Mouse (Mus musculus) liver, embryonic 13.5 days (tissue): ENCODE results near the gene Nfam1. TPM values are rescaled to one million over a fixed set of nuclear protein-coding genes. Genes with fewer than 3 reads are reported as not detected.
"Not testable (repeated sequence)": the region's sequence is repeated elsewhere in the genome, so short reads cannot be mapped to it uniquely, and the experiment has no call there.

Experiments
- ATAC-seq: fragments of 200-750 bp; cut with Nextera tagmentation; 2 replicates; pipeline ENCODE4 v1.8.0; 2017; ENCODE audit warnings: low read depth, mild to moderate bottlenecking, moderate number of reproducible peaks, moderate library complexity
- DNase-seq: peaks from one replicate; pipeline ENCODE4 v3.0.0; 2022
- H3K27ac ChIP-seq: fragments of 300-500 bp; sonication (generic); 2 replicates; pipeline ENCODE4 v1.5.1; 2015; ENCODE audit warnings: moderate library complexity, mild to moderate bottlenecking, inconsistent platforms
- H3K27me3 ChIP-seq: fragments of 300-500 bp; sonication (generic); 2 replicates; pipeline ENCODE4 v1.6.1; 2015; ENCODE audit warnings: mild to moderate bottlenecking, inconsistent platforms
- H3K36me3 ChIP-seq: fragments of 300-500 bp; sonication (generic); 2 replicates; pipeline ENCODE4 v1.6.1; 2015; ENCODE audit warnings: mild to moderate bottlenecking, inconsistent platforms
- H3K4me1 ChIP-seq: fragments of 300-500 bp; sonication (generic); replicated peaks from 2 replicates; pipeline ENCODE4 v1.6.1; 2015; ENCODE audit warnings: inconsistent platforms
- H3K4me2 ChIP-seq: fragments of 300-500 bp; sonication (generic); 2 replicates; pipeline ENCODE4 v1.6.1; 2015; ENCODE audit warnings: inconsistent platforms, mild to moderate bottlenecking, moderate library complexity
- H3K4me3 ChIP-seq: fragments of 300-500 bp; sonication (generic); replicated peaks from 2 replicates; pipeline ENCODE4 v1.5.1; 2015; ENCODE audit warnings: mild to moderate bottlenecking, inconsistent platforms
- H3K9ac ChIP-seq: fragments of 300-500 bp; sonication (generic); 2 replicates; pipeline ENCODE4 v1.6.1; 2015; ENCODE audit warnings: mild to moderate bottlenecking, inconsistent platforms
- H3K9me3 ChIP-seq: fragments of 300-500 bp; sonication (generic); replicated peaks from 2 replicates; pipeline ENCODE4 v1.6.1; 2016; ENCODE audit warnings: inconsistent platforms
- WGBS: fragments of 180-500 bp; shearing (Covaris S2); methylation state at CpG from one replicate; pipeline ENCODE4 v1.1.7; 2015; ENCODE audit not compliant: insufficient replicate concordance; 5-methylcytosine and 5-hydroxymethylcytosine counted together
- polyA plus RNA-seq: library from polyadenylated mRNA; unstranded; fragments of >200 nt; fragmentation: Nextera tagmentation; extraction: Ambion mirVana; gene quantifications from 2 replicates; pipeline ENCODE4 v1.2.1, GENCODE M21; 2015

Nfam1 gene
- 5.9 and 7.0 TPM in 2 replicates for polyA plus RNA-seq

DNA sequence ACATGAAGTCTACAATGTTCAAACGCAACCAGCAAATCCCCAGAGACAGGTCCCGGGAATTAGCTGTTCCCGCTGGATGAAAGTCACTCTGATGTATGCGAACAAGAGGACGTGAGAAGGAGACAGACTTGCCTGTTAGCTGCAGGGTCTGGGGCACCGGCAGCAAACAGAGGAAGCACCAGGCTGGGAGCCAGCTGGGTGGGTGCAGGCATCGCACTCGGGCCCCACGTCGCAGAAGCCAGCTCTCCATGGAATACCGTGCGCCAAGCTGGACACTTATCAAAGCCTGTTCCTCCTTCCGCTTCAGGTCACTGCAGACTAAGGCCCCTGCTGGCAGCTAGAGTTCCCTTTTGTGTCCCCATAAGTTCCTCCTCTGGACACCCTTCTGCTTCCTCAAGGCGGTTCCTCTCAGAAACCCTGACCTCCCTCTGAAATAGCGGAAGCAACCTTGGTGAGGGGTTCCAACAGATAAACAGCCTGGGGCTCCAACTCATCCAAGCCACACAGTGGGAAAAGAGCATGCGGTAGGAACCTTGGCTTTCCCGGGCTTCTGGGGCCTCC lies at the start of gene Nfam1:
Nfam1 (minus strand) TSS at position 326 of the 561 bp plus-strand sequence.
- ATAC-seq (no peak), DNase-seq (no peak)
- Histone ChIP-seq H3K36me3 (no peaks in the 10 kb centered on the region), H3K4me2 (peak within 1 kb of the TSS; percentile 28), H3K4me1 (peaks cover 23% of the 10 kb centered on the region), H3K27me3 (peaks cover 27% of the 10 kb centered on the region), H3K4me3 (peak within 1 kb of the TSS; percentile 39), H3K9ac (peak within 1 kb of the TSS; percentile 33), H3K9me3 (no peaks in the 10 kb centered on the region), H3K27ac (peak within 1 kb of the TSS; percentile 61)
- 8% methylated on average over 17 of the region's 17 CpGs for WGBS

DNA sequence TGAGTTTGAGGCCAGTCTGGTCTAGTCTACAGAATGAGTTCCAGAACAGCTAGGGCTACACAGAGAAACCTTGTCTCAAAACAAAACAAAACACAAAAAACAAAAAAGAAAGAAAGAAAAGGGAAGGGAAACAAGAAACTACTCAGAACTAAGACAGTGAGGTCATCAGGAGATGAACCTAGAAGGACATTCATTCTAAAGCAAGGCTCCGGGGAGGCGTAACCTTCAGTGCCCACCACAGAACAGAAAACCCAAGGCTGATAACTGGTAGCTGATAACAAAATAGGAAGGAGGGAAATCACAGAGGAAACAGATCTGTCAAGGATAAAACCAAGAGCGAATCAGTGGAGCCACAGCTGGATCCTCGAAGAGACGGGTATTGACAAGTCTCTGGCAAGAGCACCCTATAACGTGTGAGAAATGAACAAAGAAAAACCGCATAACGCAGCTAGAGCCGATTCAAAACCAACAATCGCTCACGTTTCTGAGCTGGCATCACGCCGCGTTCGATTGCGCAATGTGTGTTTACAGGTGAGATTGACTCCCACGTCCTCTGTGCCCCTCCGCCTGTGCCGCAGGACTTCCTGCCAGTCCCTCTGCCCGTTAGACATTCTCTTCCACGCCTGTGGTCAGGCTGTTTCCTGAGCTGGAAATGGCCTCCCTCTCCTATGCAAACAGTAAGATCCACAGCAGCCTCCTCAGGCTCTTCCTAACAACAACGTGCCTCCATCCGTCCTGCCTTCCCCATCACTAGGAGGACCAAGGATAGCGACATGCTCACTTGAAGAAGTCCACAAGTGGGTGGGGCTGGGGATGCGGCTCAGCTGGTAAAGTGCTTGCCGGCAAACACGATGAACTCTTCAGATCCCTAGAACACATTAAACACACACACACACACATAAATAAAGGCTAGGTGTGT lies 42.8 kb upstream of the Nfam1 start:
- Histone ChIP-seq H3K4me3 (no peak overlapping the region), H3K9me3 (no peaks in the 10 kb centered on the region), H3K27me3 (peaks cover 41% of the 10 kb centered on the region), H3K4me1 (0 out of 2 replicates have a peak, but pooled peaks cover 4% of the 10 kb centered on the region), H3K27ac (no peak overlapping the region), H3K36me3 (no peaks in the 10 kb centered on the region), H3K4me2 (peak overlapping the region; percentile 35), H3K9ac (no peak overlapping the region)
- WGBS: 11% methylated on average over 27 of the region's 27 CpGs
- no peak for DNase-seq
- ATAC-seq: no peak

DNA sequence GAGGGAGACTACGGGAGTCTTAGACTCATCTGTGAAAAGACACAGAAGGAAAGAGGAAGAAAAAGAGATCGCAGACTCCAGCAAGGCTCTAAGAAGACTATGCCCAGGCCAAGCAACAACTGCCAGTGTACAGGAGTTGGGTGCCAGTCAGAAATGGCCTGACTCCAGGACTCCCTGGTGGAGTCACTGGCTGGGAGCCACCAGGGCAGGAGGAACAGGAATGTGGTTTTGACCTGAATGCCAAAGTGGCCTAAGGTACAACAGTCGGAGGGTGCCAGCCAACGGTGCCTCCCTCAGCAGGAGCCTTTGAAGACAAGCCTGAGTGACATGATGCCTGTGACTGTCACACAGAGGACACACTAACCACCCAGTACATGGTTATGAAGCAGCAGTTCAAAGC lies 41.1 kb upstream of the Nfam1 start:
- WGBS: 70% methylated on average over 4 of the region's 4 CpGs
- Histone ChIP-seq H3K4me3 (no peak overlapping the region), H3K27ac (no peak overlapping the region), H3K36me3 (no peaks in the 10 kb centered on the region), H3K27me3 (peaks cover 41% of the 10 kb centered on the region), H3K4me2 (no peak overlapping the region), H3K4me1 (0 out of 2 replicates have a peak, but pooled peaks cover 4% of the 10 kb centered on the region), H3K9me3 (no peaks in the 10 kb centered on the region), H3K9ac (no peak overlapping the region)
- DNase-seq: no peak
- ATAC-seq: no peak

- H3K9ac ChIP-seq: no peak overlapping the region
- no peaks in the 10 kb centered on the region for H3K9me3 ChIP-seq
- peaks cover 30% of the 10 kb centered on the region for H3K27me3 ChIP-seq
- H3K4me3 ChIP-seq: no peak overlapping the region
- H3K4me2 ChIP-seq: no peak overlapping the region
- no peak for ATAC-seq
- no peaks in the 10 kb centered on the region for H3K36me3 ChIP-seq
- no peak overlapping the region for H3K27ac ChIP-seq
- 0 out of 2 replicates have a peak, but pooled peaks cover 4% of the 10 kb centered on the region for H3K4me1 ChIP-seq
- no peak for DNase-seq
- 67% methylated on average over 5 of the region's 5 CpGs for WGBS
Measured at GRCm38 (mm10) chr15:83071752-83072151, 38.6 kb upstream of the Nfam1 start.

GRCm38 (mm10) chr15:83070942-83071341 lies 37.8 kb upstream of the Nfam1 start:
- ATAC-seq (no peak), DNase-seq (no peak)
- no peak overlapping the region for H3K4me2 ChIP-seq
- H3K4me1 ChIP-seq: 0 out of 2 replicates have a peak, but pooled peaks cover 1% of the 10 kb centered on the region
- no peaks in the 10 kb centered on the region for H3K9me3 ChIP-seq
- no peaks in the 10 kb centered on the region for H3K36me3 ChIP-seq
- 70% methylated on average over 3 of the region's 3 CpGs for WGBS
- peaks cover 22% of the 10 kb centered on the region for H3K27me3 ChIP-seq
- no peak overlapping the region for H3K9ac ChIP-seq
- H3K4me3 ChIP-seq: no peak overlapping the region
- no peak overlapping the region for H3K27ac ChIP-seq

- Histone ChIP-seq H3K36me3 (no peaks in the 10 kb centered on the region), H3K27ac (no peak overlapping the region), H3K4me3 (no peak overlapping the region), H3K9ac (no peak overlapping the region), H3K4me1 (no peaks in the 10 kb centered on the region), H3K4me2 (no peak overlapping the region), H3K9me3 (no peaks in the 10 kb centered on the region), H3K27me3 (no peaks in the 10 kb centered on the region)
- ATAC-seq: no peak
- no peak for DNase-seq
- 82% methylated on average over 5 of the region's 5 CpGs for WGBS
Measured at GRCm38 (mm10) chr15:83068270-83068669, 35.2 kb upstream of the Nfam1 start.

- DNase-seq: no peak
- Histone ChIP-seq H3K27me3 (0 out of 2 replicates have a peak, but pooled peaks cover 5% of the 10 kb centered on the region), H3K4me3 (no peak overlapping the region), H3K4me2 (no peak overlapping the region), H3K27ac (no peak overlapping the region), H3K4me1 (peaks cover 9% of the 10 kb centered on the region), H3K36me3 (no peaks in the 10 kb centered on the region), H3K9ac (no peak overlapping the region), H3K9me3 (no peaks in the 10 kb centered on the region)
- ATAC-seq: no peak
- 76% methylated on average over 4 of the region's 4 CpGs for WGBS
Measured at GRCm38 (mm10) chr15:83065543-83065942, 32.4 kb upstream of the Nfam1 start.

DNA sequence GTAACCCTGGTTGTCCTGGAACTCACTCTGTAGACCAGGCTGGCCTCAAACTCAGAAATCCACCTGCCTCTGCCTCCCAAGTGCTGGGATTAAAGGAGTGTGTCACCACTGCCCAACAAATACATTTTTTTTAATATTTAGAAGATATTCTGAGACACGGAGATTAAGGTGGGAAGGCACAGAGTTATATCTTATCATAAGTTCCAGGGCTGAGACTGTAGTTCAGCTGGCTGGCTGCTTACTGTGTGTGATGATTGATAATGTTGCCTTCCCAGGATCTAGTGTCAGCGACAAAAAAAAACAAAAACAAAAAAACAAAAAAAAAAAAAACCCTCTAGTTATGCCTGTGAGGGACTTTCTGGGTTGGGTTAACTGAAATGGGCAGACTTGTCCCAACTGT lies 29.5 kb upstream of the Nfam1 start:
- ATAC-seq, H3K9me3 ChIP-seq, H3K27ac ChIP-seq, H3K9ac ChIP-seq, DNase-seq, H3K4me2 ChIP-seq, H3K36me3 ChIP-seq, H3K4me3 ChIP-seq: not testable (repeated sequence)
- 37% methylated on average over 2 of the region's 2 CpGs for WGBS
- peaks cover 18% of the 10 kb centered on the region for H3K4me1 ChIP-seq
- H3K27me3 ChIP-seq: peaks cover 16% of the 10 kb centered on the region

GRCm38 (mm10) chr15:83061689-83062088 lies 28.6 kb upstream of the Nfam1 start:
- Histone ChIP-seq H3K27me3 (peaks cover 25% of the 10 kb centered on the region), H3K9ac (no peak overlapping the region), H3K36me3 (no peaks in the 10 kb centered on the region), H3K4me3 (no peak overlapping the region), H3K27ac (no peak overlapping the region), H3K4me1 (peaks cover 24% of the 10 kb centered on the region), H3K4me2 (no peak overlapping the region), H3K9me3 (no peaks in the 10 kb centered on the region)
- WGBS: 15% methylated on average over 5 of the region's 5 CpGs
- peak; percentile 59 for ATAC-seq
- peak; percentile 29 for DNase-seq

DNA sequence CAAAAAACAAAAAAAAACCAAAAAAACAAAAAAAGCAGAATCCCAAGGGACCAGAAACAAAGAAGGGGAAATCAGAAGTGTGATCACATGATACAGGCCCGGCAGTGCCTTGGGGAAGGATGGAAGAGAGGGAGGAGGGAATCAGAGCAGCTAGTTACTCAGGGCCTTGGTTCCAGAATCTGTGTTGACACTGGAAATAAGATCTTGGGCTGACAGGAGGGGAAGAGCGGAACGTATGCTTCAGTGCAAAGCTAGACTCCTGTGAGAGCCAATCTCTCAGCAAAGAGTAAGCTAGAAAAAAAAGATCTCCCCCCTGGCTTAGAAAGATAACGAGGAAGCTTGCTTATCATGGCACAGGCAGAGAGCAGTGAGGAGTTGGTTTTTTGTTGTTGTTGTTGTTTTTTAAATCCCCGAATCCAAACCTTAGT lies 26.1 kb upstream of the Nfam1 start:
- peak; percentile 62 for ATAC-seq

DNA sequence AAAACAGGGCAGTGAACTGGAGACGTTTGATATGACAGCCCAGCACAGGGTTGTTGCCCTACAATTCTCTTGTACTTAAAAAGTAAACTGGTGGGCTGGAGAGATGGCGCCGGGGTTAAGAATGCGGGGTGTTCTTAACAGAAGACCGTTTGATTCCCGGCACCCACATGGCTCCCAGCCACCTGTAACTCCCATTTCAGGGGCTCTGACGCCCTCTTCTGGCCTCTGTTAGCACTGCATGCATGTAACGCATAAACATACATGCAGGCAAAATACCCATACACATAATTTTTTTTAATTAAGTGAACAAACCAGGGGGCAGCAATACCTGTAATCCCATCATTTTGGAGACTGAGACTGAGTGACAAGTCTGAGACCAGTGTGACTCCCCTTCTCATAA lies 24.4 kb upstream of the Nfam1 start:
- Histone ChIP-seq H3K4me1 (peaks cover 29% of the 10 kb centered on the region), H3K4me3 (no peak overlapping the region), H3K9ac (no peak overlapping the region), H3K27ac (no peak overlapping the region), H3K9me3 (no peaks in the 10 kb centered on the region), H3K27me3 (peaks cover 48% of the 10 kb centered on the region), H3K4me2 (no peak overlapping the region), H3K36me3 (no peaks in the 10 kb centered on the region)
- ATAC-seq (no peak), DNase-seq (no peak)
- 58% methylated on average over 8 of the region's 8 CpGs for WGBS

More for the DNA sequence above, 26.1 kb upstream of the Nfam1 start:
- Histone ChIP-seq H3K27ac (no peak overlapping the region), H3K4me3 (no peak overlapping the region), H3K36me3 (no peaks in the 10 kb centered on the region), H3K4me2 (no peak overlapping the region), H3K9ac (no peak overlapping the region), H3K9me3 (no peaks in the 10 kb centered on the region), H3K4me1 (peaks cover 29% of the 10 kb centered on the region), H3K27me3 (peaks cover 42% of the 10 kb centered on the region)
- peak; percentile 32 for DNase-seq
- WGBS: 7% methylated on average over 5 of the region's 5 CpGs
